Mouse (Mus musculus) adrenal gland, postnatal 10 days (tissue): ENCODE measurements around the gene Pik3cg. TPM values are rescaled to one million over a fixed set of nuclear protein-coding genes. Genes with fewer than 3 reads are reported as not detected.
A peak's percentile ranks its signal among the peaks of the same experiment; 100 is the strongest.
"Not testable (repeated sequence)": the region's sequence is repeated elsewhere in the genome, so short reads cannot be mapped to it uniquely, and the experiment has no call there.

ENCODE experiments used
- DNase-seq: peaks from one replicate; pipeline ENCODE4 v3.0.0; 2021; ENCODE audit warnings: mixed read lengths
- long read RNA-seq, 2 experiments: library from polyadenylated mRNA; stranded (forward); transcript quantifications; one replicate each; pipeline ENCODE4 v2.0.0; 2021
- total RNA-seq, 2 experiments: library from RNA; stranded (reverse); gene quantifications; 2 replicates each; pipeline ENCODE4 v1.2.3; 2021

Pik3cg gene
- total RNA-seq = 1 to 10 TPM; 2.8 to 3.4 TPM
- long read RNA-seq, experiment 1, partial matches to known transcripts = 0 of 2 reads
- long read RNA-seq, experiment 1, other reads (novel, unspliced or antisense) = 1 of 2 reads
- long read RNA-seq, experiment 2, full-length matches to known transcripts = 1 of 1 reads
- long read RNA-seq, experiment 2, partial matches to known transcripts = 0 of 1 reads
- long read RNA-seq, experiment 2, other reads (novel, unspliced or antisense) = 0 of 1 reads

DNA sequence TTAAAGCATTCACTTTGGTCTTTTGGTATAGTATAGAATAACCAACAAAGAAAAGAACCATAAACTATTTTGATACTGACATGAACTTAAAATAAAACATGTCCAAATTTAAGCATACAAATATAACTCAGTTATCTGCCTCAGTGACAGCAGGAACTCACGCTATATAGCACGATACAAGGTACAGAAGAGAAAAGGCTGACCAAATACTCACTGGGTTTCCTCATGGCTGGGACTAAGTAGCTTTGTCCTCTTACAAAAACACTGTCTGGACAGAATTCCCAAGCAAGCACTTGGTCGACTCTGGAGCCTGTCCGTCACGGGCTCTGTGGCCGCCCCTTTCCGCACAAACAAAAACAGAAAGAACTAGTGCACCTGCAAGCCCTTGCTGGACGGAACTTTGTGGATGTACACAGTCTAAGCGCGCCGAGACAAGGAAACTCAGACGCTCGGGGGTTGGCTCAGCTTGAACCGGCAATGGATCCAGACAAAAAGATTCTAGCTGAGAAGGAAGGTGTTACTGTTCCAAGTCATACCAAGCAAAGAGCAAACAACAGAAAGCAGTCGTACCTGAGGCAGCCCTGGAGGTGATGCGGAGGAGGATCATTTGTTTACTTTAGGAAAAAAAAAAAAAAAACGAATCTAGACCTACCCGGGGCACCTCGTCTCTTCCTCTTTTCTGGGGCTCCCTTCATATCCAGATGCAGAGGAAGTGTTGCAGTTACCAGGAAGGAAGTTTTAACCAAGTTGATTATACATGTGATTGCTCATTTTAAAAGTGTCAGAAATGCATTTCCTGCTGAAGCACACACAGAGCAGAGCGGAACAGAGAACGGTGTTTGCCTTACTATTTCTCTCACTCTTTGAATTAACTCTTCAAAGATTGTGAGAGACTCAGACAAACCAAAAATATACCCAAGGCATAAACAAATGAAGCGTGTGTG is at the start of gene Pik3cg:
Gene Pik3cg, minus strand, starts transcription at position 712 of the 944 bp plus-strand sequence.
- DNase-seq = no peak

DNA sequence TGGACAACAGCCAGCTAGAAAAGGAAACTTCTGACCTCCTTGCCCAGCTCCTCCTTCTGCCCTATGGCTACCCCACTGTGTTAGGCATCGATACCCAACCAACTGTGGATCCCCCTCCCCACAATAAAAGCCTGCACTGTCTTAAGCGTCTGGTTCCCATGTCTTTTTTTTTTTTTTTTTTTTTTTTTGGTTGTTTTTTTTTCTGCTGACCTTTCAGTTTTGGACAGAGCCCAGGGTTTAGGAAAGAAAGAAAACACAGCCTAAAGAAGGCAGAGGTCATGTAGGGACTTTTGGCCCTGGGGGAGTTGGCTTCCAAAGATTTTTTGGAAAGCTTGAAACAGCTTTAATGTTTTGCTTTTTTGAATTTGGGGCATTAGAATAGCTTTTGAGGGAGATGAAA is 40.0 kb upstream of the Pik3cg start:
- DNase-seq = no peak

DNA sequence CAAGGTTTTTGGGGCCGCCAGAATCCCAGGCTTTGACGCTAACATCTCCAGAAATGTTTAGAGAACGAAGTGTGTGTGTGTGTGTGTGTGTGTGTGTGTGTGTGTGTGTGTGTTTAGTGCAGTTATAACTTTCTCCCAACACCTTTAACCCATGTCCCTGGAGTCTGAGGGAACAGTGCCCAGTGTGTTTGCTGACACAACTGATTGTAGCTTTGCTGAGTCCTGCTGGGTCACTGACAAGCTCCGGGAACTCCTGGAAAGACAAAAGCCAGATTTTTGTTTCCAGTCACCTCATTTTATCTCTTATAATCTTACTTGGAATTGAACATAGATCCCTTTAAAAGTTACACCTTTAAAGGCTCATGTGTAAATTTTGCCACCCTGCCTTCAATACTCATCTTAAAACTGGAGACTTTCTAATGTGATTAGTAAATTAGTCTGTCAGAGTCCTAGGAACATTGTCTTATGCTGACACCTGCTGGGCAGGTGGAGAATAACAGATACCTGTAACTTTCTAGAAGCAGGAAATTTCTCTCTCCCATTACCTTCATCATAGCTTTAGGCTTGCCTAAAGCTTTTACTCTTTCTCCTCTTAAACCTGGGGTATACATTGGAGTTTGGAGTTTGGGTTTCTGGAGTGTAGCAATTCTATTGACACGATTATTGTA is 37.2 kb upstream of the Pik3cg start:
- peak; percentile 47 for DNase-seq

DNA sequence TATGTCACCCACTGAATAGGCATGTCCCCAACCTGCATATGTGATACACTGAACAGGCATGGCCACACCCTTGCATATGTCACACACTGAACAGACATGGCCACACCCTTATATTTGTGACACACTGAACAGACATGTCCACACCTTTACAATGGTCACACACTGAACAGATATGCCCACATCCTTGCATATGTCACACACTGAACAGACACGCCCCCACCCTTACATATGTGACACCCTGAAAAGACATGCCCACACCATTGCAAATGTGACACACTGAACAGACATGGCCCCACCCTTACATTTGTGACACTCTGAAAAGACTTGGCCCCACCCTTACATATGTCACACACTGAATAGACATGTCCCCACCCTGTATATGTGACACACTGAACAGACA is 35.1 kb upstream of the Pik3cg start:
- no peak for DNase-seq

DNA sequence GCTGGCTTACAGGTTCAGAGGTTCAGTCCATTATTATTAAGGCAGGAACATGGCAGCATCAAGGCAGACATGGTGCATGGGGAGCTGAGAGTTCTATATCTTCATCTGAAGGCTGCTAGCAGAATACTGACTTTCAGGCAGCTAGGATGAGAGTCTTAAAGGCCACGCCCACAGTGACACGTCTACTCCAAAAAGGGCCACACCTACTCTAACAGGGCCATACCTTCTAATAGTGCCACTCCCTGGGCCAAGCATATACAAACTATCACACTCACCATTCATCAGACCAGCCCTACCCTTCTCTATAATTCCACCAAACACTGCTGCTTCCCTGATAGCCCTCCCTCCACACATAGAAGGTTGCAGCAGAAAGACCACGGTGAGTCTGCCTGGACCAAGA is 30.7 kb upstream of the Pik3cg start:
- not testable (repeated sequence) for DNase-seq

DNA sequence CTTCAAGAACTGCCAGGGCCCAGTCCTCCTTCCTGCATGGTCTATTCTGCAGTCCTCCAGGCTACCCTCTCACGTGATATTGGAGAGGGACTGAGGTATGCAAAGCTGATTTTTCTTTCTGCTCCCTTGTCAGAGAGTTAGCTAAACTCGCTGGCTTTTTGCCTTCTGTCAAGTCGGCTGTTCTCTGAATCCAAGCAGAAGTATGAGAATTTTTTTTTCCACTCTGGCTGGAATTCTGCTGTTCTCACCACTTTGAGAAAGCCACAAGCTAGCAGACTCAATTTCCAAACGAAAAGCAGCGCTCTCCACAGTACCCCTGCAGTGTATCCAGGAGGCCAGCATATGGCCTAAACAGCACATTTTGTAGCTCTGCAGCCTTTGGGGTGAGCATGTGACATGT is 30.0 kb upstream of the Pik3cg start:
- no peak for DNase-seq

DNA sequence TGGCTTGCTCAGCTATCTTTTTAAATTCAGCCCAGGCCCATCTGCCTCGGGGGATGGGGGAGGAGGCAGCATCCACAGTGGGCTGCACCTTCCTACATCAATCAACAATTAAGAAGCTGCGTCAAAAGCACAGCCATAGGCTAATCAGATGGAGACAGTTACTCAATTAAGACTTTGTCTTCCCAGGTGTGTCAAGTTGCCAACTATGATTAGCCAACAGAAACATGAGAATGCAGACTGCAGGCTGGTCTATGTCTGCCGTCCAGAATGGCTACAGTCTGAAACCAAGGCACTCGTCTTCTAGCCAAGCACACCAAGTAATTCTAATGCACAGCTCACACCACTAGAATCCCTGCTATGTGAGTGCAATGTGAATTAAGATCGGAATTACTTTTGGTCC is 29.4 kb upstream of the Pik3cg start:
- DNase-seq = no peak

DNA sequence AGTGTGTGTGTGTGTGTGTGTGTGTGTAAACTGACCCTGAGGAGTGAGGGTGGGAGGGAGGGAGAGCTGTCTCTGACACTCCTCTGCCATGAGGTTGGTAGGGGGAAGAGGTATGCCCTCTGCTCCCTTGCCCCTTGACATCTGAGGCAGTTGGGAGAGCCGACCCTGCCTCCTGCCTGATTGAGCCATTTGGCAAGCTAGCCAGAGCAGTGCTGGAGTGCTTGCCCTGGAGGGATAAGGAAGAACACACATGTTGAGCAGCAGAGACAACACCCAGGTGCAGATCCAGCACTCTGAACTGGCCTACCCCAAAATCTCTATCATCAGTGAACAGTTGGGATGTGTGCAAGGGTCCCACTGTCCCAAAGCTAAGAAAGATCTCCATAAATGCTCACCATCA is 28.7 kb upstream of the Pik3cg start:
- DNase-seq = no peak

DNA sequence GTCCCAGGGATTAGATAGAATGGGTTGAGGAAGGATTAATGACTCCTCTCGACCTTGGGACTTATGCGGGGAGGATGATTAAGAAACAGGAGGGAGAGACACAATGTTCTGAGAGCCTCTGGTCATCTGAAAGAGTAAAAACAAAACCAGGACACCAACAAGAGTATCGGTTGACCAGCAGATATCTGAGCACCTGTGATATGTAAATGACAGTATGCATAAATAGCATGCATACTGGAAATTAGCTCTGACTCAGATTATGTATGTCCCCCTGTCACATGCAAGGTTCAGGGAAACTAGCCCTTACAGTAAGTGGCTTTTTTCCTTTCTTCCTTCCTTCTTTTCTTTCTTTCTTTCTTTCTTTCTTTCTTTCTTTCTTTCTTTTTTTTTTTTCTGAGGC is 28.0 kb upstream of the Pik3cg start:
- no peak for DNase-seq

DNA sequence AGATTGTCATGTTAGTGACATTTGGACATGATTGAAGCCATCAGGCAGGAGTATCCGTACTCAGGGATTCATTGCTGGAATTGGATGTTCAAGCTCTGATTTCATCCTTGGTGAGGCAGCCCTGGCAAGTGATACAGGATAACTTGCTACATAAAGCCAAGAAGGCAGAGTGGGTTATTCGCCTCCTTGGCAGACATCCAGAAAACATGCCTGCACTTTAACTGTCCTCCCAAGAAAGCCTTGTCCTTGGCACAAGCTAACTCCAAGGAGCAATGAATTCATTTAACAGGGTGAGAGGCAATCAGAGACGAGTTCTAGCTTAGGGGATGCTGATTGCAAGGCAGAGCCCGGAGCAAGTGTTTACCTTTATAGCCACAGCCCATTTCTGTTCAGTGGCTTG is 25.4 kb upstream of the Pik3cg start:
- DNase-seq = no peak

DNA sequence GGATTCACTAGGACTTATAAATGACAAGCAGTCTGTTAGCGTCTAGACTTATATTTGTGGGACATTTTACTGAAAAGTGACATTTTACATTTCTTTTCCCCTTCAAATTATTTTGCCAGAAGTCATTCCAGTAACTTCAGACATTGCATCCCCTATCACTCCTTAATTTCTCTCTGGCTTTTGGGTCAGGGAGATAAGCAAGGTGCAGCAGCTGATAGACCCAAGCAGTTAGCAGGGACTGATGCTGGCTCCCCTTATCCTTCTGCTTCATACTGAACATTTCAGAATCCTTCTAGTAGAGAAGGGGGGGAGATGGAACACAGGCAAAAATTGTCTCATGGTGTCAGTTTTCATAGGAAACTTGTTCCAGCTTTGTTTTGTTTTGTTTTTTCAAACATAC is 22.9 kb upstream of the Pik3cg start:
- no peak for DNase-seq

DNA sequence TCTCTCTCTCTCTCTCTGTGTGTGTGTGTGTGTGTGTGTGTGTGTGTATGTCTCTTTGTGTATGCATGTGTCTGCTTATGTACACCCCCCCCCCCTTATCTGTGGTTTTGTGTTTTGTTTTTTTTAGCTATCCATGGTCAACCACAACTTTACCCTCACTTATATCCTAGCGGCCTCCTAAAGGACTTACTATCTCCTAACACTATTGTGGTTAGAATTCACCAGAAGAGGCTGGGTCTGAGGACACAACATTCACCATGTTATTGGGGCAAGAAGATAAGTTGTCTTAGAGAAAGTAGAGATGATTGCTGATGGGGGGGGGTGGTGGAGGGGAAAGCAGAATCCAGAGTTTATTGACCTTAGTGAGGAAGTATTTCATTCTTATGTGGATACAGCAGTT is 15.2 kb upstream of the Pik3cg start:
- no peak for DNase-seq

DNA sequence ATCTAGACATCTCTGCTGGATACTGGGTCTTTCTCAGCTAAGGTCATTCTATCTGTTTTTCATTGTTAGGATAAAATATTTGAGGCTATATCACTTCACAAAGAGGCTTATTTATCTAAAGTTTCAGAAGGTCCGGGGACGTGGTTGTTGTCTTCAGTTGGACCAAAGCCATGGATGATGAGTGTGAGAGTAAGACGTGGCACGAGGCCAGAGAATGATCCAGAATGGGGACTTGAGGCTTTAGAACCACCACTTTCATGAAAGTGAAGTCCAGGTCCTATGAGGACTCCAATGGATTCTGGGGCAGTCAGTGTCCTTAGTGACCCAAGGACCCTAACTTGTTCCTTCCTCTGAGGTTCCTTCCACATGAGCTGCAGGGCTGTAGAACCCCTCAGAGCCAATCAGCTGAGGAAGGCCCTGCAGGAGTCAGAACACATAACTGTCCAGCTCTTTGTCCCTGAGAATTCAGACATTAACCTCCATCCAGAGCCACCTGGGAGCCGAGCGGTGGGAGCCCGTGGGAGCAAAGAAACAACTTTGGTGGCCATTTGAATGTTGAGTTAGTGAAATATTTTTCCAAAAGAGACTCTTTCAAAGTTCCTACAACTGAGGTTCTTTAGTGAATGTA is 14.4 kb upstream of the Pik3cg start:
- no peak for DNase-seq

DNA sequence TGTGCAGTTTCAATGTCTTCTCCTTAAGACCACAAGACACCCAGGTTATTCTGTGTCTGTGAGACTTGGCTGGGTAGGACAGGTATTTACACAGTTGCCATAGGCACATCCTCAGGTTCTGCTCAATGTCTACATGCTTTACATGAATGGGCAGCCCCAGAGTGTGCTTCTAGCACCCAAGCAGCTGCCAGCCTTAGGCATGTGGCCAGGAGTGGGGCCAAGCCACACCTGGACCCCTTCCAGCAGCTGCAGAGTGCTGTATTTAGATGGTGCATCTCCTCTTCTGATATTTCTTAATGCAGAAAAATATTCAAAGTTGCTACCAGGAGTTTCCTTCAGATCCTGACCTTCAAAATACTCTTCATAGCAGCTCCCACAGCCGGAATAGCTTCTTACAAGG is 11.9 kb upstream of the Pik3cg start:
- peak; percentile 55 for DNase-seq

DNA sequence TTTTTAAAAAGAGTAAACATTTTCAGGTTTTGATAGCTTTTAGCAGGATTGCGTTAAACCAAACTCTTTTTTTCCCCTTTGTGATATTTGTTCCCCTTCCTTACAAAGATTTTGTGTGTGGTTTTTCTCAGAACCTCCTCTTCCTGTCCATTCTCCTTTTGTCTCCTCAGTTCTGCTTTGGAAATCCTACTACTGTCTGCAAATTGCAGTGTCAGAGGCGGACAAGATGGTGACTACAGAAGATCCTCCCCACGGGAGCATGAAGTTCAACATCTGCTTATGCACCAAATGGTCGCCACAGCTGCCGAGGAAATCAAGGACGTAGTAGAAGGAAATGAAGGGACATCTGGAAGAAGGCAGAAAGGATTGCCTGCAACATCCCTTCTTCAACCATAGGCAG is 6.7 kb upstream of the Pik3cg start:
- no peak for DNase-seq

DNA sequence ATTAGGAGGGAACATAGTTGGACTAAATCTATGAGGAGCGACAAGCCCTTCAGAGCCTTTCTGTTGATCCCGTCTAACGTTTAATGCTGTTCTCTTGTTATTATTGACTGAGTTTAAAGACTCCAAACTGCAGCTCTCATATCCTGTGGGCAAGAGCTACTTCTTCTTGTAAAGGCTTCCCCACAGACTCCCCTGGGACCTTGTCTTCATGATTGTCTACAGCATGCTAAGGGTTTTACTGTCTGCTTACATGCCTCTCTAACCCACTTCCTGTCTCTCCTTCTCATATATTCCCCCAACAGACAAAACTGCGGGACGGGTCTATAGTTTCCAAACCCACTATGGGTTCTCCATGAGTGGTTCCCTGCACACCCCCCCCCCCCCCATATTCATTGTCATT is 4.2 kb upstream of the Pik3cg start:
- no peak for DNase-seq

DNA sequence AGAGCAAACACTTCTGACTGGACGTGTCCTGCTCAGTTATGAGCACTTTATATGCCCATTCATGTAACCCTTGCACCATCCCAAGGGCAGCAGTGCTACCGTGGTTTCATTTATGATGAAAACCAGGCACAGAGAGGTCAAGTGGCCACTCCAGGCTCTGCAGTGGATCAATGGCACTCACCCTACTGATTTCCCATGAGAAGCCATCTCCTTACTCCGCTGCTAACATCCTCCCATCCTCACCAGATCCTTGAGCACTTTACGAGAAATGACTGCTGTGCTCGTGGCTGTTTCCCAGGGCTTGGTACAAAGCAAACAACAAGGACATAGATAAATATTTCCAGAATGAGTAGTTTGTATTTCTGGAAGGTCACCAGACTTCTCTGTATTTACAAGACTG is 3.7 kb upstream of the Pik3cg start:
- no peak for DNase-seq

DNA sequence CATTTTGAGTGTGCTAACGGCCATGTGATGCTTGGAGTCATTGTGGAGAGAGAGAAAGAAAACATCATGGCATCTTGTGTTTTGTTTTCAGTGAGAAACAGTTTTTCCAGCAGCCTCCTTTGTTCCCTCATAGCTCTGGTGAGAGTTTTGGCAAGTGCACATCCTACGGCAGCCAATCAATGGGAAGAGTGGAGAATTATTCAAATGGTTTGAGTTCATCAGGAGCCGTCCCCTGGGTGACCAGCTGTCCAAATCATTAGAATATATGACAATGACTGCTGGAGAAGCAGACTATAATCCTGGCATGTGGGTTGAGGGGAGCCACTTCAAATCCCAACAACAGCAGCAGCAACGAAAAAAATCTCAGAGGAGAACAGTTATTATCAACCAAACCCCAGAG is 2.8 kb upstream of the Pik3cg start:
- DNase-seq = no peak

DNA sequence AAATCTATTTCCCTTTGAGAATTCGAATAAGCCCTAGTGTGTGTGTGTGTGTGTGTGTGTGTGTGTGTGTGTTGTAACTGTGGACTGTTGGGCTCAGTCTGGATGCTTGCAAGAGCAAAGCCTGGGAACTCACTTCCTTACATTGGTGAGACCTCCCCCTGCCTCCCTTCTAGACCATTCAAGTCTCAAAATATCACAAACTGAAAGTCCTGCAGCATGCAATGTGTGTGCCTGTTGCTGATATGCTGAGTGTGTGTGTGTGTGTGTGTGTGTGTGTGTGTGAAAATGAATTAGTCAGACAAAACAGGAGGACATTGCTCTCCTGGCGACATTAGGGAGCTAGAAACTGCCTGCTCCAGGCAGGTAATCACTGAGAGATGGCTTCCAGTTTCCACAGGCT is 492 bp upstream of the Pik3cg start:
- DNase-seq = no peak

DNA sequence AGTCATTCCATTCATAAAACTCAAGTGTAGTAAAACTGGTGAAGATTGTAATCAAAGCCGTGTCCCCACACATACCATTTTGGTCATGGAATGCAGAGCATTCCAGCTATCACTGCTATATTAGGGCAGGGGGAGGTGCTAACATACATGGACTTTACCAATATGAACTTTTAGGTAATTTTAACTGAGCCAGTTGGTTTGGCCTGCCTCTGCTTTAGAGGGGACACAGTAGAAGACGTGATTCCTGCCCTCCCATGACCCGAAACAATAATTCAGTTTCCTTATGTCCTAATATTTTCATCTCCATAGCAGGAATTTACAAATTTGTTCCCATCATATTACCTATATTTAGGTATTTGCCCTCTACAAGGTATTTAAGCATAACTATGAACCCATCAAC is 1.3 kb downstream of the Pik3cg start:
- DNase-seq = no peak

DNA sequence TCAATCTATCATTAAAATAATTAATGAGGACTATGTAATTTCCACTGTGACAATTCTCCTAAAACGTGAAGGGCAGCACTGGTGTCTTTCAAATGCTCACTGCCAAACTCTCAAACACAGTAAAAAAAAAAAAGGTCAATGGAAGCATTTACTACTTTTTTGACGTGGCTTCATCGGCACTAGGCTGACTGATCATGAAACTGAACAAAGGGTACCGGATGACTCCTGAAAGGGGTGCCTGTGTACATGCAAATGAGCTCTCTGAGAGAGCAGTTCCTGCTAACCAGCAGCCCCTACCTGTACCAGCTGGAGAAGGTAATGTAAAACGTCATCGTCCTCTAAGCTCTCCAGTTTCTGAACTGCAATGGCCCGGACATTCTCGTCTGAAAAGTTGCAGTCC is 4.8 kb downstream of the Pik3cg start:
- DNase-seq = no peak

DNA sequence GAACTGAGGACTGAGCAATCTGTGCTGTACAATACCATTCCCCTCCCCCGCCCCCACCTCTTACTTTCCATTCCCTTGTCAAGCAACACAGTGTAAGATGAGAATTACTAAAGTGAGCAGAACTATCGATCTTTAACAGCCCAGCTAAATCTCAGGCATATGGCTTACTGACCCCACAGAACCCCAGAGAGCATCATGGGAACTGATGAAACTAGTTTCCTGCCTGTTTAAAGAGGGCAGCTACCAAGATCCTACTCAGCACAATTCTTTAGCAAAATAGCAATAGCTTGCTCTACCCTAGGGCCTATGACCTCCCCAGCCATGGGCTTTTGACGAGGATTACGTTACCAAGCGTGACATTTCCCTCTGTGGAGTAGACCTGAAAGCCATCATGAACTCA is 5.9 kb downstream of the Pik3cg start:
- DNase-seq = no peak

DNA sequence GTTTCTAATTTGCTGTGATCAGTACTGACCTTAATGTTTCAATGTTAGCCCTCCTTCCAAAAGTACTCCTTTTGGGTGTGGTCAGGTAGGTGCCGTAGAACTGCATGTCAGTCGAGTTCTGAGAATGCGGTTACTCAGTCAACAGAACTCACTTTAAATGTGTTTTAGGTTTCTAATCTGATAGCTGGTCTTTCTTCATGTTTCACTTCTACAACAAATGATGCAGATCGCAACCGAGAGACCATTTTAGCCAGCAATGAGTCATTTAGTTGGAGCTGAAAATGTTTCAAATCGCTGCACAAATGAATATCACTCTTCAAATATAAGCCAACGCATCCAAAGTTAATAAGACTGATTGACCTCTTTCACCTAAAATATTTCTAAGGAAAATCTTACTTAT is 6.5 kb downstream of the Pik3cg start:
- DNase-seq = no peak
